Mouse (Mus musculus) brain, adult 2 months (tissue): ENCODE data around the gene Daam1.
A peak's percentile ranks its signal among the peaks of the same experiment; 100 is the strongest.
"Not testable (repeated sequence)": the region's sequence is repeated elsewhere in the genome, so short reads cannot be mapped to it uniquely, and the experiment has no call there.

Source experiments
- DNase-seq: peaks from one replicate; pipeline ENCODE4 v3.0.0; 2011; ENCODE audit warnings: low read depth, low spot score

Gene Daam1

GRCm38 (mm10) chr12:71834041-71834440 is 3.2 kb downstream of the Daam1 start:
- DNase-seq = no peak

GRCm38 (mm10) chr12:71835966-71836668 is 5.2 kb downstream of the Daam1 start:
- DNase-seq = no peak

DNA sequence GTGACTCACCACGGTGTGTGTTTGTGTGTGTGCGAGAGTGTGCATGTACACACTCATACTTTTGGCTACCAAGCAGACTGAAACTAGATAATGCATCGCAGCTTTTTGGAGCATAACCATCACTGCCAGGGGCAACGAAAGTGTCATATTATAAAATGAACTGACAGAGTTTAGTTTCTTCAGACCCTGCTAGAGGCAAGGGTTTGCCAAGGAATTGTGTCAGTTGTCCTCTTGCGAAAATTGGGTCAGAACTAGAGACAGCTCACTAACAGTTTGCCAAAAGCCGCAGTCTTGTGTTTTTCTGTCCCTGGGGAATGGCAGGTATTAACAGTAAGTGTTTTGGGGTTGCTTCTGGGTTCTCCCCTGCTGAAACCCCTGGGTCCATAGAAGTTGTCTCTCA is 5.9 kb downstream of the Daam1 start:
- no peak for DNase-seq

GRCm38 (mm10) chr12:71837576-71837975 is 6.7 kb downstream of the Daam1 start:
- DNase-seq = no peak

DNA sequence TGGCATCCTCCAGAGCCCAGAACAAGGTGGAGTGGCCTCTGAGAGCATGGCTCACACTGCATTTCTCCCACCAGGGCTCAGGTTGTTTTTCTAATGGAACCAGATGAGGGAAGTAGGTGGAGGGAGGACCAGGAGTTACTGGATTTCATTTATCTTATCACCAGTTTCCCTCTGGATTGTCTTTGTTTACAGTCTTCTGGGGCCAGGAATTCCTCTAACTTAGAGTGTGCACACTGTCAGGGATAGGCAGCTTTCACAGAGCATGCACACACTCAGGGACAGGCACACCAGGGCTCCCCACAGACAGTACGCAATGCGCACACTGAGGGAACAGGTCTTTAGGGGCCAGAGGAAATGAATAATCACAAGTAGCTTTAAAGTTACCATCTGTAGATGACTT is 7.4 kb downstream of the Daam1 start:
- DNase-seq = no peak

DNA sequence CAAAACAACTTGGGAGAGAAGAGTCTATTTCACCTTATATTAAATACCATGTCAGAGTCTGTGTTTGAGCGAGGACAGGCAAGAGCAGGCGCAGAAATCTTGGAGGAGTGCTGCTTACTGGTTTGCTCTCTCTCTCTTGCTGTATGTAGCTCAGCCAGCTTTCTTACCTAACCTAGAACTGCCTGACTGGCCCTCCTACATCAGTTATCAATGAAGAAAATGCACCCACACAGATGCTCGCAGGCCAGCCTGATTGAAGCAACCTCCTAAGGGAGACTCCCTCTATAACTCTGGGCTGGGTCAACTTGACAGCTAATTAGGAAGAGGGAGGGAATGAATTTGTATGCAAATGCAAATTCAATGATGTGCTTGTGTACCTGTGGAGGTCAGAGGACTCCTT is 8.8 kb downstream of the Daam1 start:
- no peak for DNase-seq

DNA sequence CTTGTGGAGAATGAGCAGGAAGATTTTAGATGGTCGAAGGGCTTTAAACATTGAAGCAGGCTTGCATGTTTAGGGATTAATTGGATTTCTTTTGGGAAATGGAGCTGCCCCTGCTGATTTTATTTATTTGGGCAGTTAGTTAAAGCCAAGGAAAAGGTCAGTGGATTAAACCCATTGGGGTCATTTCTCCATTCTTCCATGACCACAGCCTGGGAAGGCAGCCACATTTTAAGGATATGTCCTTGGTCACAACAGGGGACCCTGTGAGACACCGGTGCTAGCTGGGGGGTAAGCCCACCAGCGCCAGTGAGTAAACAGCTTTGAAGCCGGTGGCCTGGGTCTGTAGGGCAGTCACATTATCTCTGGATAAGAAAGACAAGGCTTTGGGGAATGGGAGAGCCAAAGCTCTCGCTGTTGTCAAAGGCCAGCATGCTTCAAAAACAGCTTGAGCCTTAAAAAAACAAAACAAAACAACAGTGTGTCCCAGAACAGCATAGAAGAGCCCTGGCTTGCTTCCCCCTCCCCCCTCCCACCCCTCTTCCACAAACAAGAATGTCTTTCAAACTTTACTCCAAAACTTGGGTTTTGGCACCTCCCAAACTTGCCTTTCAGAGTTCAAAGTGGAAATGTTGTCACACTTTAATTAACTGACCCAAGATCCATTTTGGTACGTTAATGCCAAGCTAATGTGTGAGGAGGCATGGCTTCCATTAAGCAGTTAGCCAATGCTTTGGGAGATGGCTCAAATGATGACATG is 9.7 kb downstream of the Daam1 start:
- no peak for DNase-seq

DNA sequence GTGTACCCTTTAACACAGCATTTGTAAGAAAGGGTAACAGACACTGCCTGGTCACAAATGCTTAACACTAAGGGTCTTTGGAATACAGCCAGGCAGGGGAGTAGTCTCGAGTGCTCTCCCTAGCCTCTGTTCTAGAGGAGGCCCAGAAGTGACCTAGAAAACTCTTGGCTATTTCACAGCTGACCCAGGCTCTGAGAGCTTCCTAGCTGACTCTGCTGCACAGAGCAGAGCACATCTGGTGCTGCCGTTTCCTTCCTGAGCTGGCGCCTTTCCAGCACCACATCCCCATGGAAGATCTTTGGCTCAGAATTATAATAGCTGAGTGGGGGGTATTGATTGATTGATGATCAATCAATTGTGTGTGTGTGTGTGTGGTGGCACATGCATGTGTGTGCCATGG is 11.1 kb downstream of the Daam1 start:
- DNase-seq = no peak

- no peak for DNase-seq
These were observed 11.7 kb downstream of the Daam1 start for GRCm38 (mm10) chr12:71842588-71842987.

GRCm38 (mm10) chr12:71845486-71845885 is 14.6 kb downstream of the Daam1 start:
- DNase-seq = peak; percentile 69

- not testable (repeated sequence) for DNase-seq
These were observed 15.5 kb downstream of the Daam1 start for GRCm38 (mm10) chr12:71846416-71846815.

DNA sequence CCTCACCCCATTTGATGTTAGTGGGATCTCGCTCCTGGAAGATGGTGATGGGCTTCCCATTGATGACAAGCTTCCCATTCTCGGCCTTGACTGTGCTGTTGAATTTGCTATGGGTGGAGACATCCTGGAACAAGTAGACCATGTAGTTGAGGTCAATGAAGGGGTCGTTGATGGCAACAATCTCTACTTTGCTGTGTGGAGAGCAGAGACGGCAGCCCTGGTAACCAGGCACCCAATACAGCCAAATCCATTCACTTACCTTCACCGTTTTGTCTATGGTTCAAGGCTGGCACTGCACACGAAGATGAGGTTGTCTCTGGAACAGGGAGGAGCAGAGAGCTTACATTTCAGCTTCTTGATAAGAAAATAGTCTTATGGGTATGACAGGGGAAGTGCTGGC is 16.1 kb downstream of the Daam1 start:
- DNase-seq = not testable (repeated sequence)

- no peak for DNase-seq
These were observed 16.7 kb downstream of the Daam1 start for GRCm38 (mm10) chr12:71847617-71848016.

DNA sequence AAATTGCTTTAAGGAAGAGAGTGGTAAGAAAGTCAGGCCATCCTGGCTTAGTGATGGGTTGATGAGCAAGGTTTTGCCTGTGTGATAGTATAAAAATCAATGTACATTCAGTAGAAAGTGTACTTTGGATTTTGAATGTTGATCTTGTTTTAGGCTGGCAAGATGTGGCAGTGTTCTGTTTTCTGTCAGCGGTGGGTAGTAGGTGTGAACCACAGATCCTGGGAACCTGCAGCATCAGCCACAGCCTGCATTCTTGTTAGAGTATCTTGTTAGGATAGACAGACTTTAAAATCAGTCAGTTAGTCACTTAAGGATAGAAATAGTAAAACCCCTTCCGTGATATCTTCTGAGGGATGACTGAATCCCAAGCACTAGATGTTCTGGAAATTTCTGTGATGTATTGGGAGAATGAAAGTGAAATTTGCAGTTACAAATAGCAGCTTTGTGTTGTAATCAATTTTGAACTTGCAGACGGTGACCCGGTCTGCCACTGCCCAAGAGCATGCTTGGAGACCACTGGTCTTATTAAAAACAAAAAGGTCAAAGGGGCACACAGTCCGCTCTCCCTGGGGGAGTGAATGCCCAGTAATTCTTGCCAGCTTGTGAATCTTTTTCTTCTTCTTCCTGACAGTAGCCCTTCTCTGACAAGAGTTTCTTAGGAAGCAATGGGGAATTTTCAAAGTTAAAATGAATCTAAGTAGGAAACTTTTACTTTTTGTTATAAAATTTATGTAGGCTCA is 17.3 kb downstream of the Daam1 start:
- peak; percentile 50 for DNase-seq

GRCm38 (mm10) chr12:71849051-71849450 is 18.2 kb downstream of the Daam1 start:
- DNase-seq = no peak

DNA sequence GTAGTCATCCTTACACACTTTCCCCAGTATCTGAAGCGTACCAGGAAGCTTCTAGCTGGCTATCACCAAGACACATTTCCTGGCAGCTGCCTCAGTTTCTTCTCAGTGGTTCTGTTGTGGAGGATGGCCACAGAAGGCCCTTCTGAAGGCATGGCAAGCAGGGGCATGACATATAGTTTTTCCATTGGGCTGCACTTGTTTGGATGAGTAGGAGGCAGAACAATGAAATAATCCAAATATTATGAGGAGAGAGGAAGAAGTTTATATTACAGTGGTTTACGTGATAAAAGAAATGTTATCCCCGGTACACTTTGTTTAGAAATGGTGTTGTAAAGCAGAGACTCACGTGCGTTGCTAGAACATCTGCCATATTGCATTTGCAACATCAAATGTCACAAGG is 19.3 kb downstream of the Daam1 start:
- DNase-seq = no peak

- DNase-seq = no peak
These were observed 21.8 kb downstream of the Daam1 start for GRCm38 (mm10) chr12:71852678-71853077.

- no peak for DNase-seq
These were observed 22.8 kb downstream of the Daam1 start for GRCm38 (mm10) chr12:71853694-71854093.

DNA sequence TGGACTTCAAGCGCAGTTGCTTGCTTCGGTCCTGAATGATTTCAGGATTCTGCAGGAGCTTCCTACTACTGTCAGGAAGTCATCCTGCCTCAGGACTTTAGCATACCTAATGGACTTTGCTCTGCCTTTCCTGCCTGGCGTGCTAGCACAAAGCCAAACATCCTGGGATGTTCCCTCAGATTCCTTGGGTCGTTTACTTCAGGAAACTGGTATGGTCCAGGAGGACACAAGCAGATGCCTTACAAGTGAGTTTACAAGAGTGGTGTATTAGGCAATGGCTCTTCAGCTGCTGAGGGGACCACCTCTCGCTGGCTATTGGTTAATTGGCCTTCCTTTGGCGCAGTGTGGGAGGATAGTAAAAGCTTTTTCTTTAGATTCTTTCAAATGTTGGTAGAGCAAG is 23.3 kb downstream of the Daam1 start:
- no peak for DNase-seq

- DNase-seq = peak; percentile 80
These were observed 25.0 kb downstream of the Daam1 start for GRCm38 (mm10) chr12:71855730-71856479.

- no peak for DNase-seq
These were observed 25.5 kb downstream of the Daam1 start for GRCm38 (mm10) chr12:71856480-71856754.

- DNase-seq = no peak
These were observed 28.2 kb downstream of the Daam1 start for GRCm38 (mm10) chr12:71859096-71859495.
